Mouse (Mus musculus) liver, postnatal 0 days (tissue): Measurements from ENCODE around the gene Dync2h1. TPM values are rescaled to one million over a fixed set of nuclear protein-coding genes. Genes with fewer than 3 reads are reported as not detected.

Source experiments
- ATAC-seq: fragments of 200-750 bp; cut with Nextera tagmentation; 2 replicates; pipeline ENCODE4 v1.8.0; 2017; ENCODE audit warnings: mild to moderate bottlenecking, moderate library complexity
- DNase-seq: peaks from one replicate; pipeline ENCODE4 v3.0.0-alpha.2; 2016
- H3K27ac ChIP-seq: fragments of 300-500 bp; sonication (generic); 2 replicates; pipeline ENCODE4 v1.5.1; 2014; ENCODE audit warnings: antibody characterized with exemption, moderate library complexity, mild to moderate bottlenecking, low read depth
- H3K27me3 ChIP-seq: fragments of 300-500 bp; sonication (generic); 2 replicates; pipeline ENCODE4 v1.6.1; 2014; ENCODE audit warnings: low read length, control low read depth, mixed read lengths; ENCODE audit not compliant: insufficient read depth
- H3K36me3 ChIP-seq: fragments of 300-500 bp; sonication (generic); replicated peaks from 2 replicates; pipeline ENCODE4 v1.6.1; 2014; ENCODE audit warnings: mild to moderate bottlenecking, control low read depth, low read length, moderate library complexity, mixed read lengths; ENCODE audit not compliant: insufficient read depth
- H3K4me1 ChIP-seq: fragments of 300-500 bp; sonication (generic); 2 replicates; pipeline ENCODE4 v1.6.1; 2014; ENCODE audit warnings: antibody characterized with exemption, mild to moderate bottlenecking, control low read depth; ENCODE audit not compliant: insufficient read depth
- H3K4me2 ChIP-seq: fragments of 300-500 bp; sonication (generic); 2 replicates; pipeline ENCODE4 v1.6.1; 2014; ENCODE audit warnings: low read depth, mild to moderate bottlenecking, low read length, moderate library complexity, mixed read lengths
- H3K4me3 ChIP-seq: fragments of 300-500 bp; sonication (generic); 2 replicates; pipeline ENCODE4 v1.5.1; 2014; ENCODE audit warnings: low read depth, low read length
- H3K9ac ChIP-seq: fragments of 300-500 bp; sonication (generic); replicated peaks from 2 replicates; pipeline ENCODE4 v1.6.1; 2014; ENCODE audit warnings: mild to moderate bottlenecking, moderate library complexity
- H3K9me3 ChIP-seq: fragments of 300-500 bp; sonication (generic); 2 replicates; pipeline ENCODE4 v1.6.1; 2016; ENCODE audit warnings: mild to moderate bottlenecking, control low read depth, low read length, mixed read lengths
- CTCF ChIP-seq: sonication (generic); IDR thresholded peaks from 2 replicates; pipeline ENCODE4 v1.5.1; 2016; ENCODE audit warnings: antibody characterized with exemption, low read depth
- EP300 ChIP-seq: IDR thresholded peaks from 2 replicates; pipeline ENCODE4 v1.6.1; 2016; ENCODE audit warnings: antibody characterized with exemption, low read depth, mild to moderate bottlenecking
- WGBS: fragments of 180-500 bp; shearing (Covaris S2); extraction: QIAGEN DNeasy Blood & Tissue Kit; methylation state at CpG from one replicate; pipeline ENCODE4 v1.1.7; 2014; ENCODE audit not compliant: insufficient replicate concordance; 5-methylcytosine and 5-hydroxymethylcytosine counted together
- polyA plus RNA-seq: library from polyadenylated mRNA; unstranded; fragments of >200 nt; fragmentation: Nextera tagmentation; extraction: Ambion mirVana; gene quantifications from 2 replicates; pipeline ENCODE4 v1.2.1, GENCODE M21; 2015

Gene Dync2h1
- polyA plus RNA-seq, 1 experiment from 2014 or later = 1.5 TPM

DNA sequence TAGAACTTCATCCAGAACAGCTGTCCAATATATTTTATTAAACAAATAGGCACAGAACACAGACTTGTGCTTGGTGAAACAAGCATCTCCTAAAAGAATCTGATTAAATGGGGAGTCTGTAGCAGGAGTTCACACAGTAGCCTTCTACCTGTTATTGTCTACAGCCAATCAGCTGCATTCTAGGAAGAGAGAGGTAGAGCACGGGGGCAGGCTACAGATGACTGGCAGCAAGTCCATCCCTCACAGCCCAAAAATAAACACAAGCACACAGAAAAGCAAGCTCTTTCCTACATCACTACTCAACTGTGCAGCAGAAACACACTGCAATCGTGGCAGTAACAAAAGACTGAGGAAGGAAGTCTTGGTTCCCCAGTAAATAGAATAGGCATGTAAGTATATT lies 189.4 kb downstream of the Dync2h1 start:
- ATAC-seq (no peak), DNase-seq (no peak)
- Histone ChIP-seq H3K36me3 (0 out of 2 replicates have a peak, but pooled peaks cover 2% of the 10 kb centered on the region), H3K9ac (no peak overlapping the region), H3K9me3 (no peaks in the 10 kb centered on the region), H3K4me1 (no peaks in the 10 kb centered on the region), H3K4me2 (no peak overlapping the region), H3K4me3 (no peak overlapping the region), H3K27me3 (no peaks in the 10 kb centered on the region), H3K27ac (no peak overlapping the region)
- TF ChIP-seq CTCF = no peak
- TF ChIP-seq EP300 = no peak
- WGBS = 57% methylated on average over 2 of the region's 2 CpGs

DNA sequence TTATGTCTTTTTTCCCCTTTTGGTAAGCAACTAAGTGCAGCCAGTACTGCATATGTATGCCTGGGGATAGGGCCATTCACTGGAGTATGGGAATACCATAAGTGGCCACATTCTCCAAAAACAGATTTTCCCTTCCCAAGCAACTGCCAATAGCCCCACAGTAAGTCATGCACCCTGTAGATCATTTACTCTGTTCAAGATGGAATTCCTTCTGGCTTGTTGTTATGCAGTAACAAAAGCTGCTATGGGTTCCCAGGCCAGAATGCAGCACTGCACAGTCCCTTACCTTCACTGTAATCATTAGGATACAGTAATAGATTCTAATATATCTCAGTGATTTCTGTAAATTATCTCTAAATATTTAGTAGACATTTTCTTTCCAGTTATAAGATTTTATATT lies 190.0 kb downstream of the Dync2h1 start:
- H3K4me1 ChIP-seq = no peaks in the 10 kb centered on the region
- H3K27ac ChIP-seq = no peak overlapping the region
- H3K9ac ChIP-seq = no peak overlapping the region
- DNase-seq (no peak), ATAC-seq (no peak)
- no peak overlapping the region for H3K4me2 ChIP-seq
- H3K36me3 ChIP-seq = 0 out of 2 replicates have a peak, but pooled peaks cover 2% of the 10 kb centered on the region
- H3K9me3 ChIP-seq = no peaks in the 10 kb centered on the region
- TF ChIP-seq CTCF = no peak
- TF ChIP-seq EP300 = no peak
- H3K27me3 ChIP-seq = no peaks in the 10 kb centered on the region
- H3K4me3 ChIP-seq = no peak overlapping the region

DNA sequence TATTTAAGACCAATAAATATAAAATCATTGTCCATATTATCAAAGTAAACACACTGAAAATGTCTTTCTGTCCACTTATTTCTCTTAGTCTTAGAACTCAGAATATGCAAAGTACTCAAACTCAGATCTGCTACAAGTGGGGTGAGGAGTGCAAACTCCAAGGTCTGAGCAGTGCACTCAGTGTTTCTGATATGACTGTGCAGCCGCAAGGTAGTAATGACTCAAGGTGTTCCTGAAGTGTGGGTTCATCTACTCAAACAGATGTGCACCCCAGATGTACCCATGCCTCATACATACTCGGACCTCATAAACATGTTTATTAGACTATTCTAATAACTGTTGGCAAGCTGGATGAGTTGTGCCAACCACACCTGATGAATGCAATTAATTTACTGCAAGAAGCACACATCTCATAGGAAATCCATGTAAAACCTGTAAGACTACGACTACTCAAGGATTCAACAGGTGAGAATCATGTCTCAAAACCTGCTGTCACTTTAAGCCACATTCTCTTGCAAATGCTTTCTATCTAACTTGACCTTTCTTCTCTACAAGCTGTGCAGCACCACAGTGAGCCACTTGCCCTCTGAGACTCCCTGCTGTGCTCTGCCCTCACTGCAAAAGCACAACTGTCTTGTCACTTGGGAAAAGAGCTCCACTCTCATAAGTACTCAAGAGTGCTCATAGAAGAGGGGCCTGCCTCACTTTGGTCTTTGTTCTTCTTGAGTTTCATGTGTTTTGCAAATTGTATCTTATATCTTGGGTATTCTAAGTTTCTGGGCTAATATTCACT lies 195.2 kb downstream of the Dync2h1 start:
- H3K4me2 ChIP-seq = no peak overlapping the region
- no peaks in the 10 kb centered on the region for H3K27me3 ChIP-seq
- no peak overlapping the region for H3K27ac ChIP-seq
- TF ChIP-seq EP300 = no peak
- TF ChIP-seq CTCF = no peak
- no peaks in the 10 kb centered on the region for H3K4me1 ChIP-seq
- no peaks in the 10 kb centered on the region for H3K9me3 ChIP-seq
- WGBS = 76% methylated on average over 3 of the region's 3 CpGs
- H3K36me3 ChIP-seq = 0 out of 2 replicates have a peak, but pooled peaks cover 2% of the 10 kb centered on the region
- no peak overlapping the region for H3K9ac ChIP-seq
- no peak for DNase-seq
- no peak for ATAC-seq
- no peak overlapping the region for H3K4me3 ChIP-seq

DNA sequence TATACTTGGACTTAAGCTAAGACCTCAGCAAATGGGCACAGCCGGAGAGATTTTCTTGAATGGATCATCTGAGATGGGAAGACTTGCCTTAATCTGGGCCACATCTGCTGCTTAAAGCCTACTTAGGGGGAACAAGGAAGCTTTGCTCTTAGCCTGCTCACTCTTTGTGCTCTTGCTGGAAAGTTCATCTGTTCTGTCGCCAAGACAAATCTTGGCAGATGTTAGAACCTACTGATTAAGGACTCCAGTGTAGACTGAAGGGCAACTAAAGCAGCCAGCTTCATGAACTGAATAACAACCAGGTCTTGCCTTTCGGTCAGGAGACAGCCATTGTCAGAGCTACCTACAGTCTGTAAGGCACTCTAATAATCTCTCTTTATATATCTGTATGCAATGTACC lies 198.1 kb downstream of the Dync2h1 start:
- H3K36me3 ChIP-seq = no peaks in the 10 kb centered on the region
- TF ChIP-seq CTCF = no peak
- TF ChIP-seq EP300 = no peak
- no peak overlapping the region for H3K4me2 ChIP-seq
- WGBS = 73% methylated on average over 3 of the region's 3 CpGs
- H3K4me1 ChIP-seq = no peaks in the 10 kb centered on the region
- H3K27ac ChIP-seq = no peak overlapping the region
- H3K9me3 ChIP-seq = no peaks in the 10 kb centered on the region
- no peak for ATAC-seq
- no peak for DNase-seq
- H3K27me3 ChIP-seq = no peaks in the 10 kb centered on the region
- no peak overlapping the region for H3K9ac ChIP-seq
- H3K4me3 ChIP-seq = no peak overlapping the region

DNA sequence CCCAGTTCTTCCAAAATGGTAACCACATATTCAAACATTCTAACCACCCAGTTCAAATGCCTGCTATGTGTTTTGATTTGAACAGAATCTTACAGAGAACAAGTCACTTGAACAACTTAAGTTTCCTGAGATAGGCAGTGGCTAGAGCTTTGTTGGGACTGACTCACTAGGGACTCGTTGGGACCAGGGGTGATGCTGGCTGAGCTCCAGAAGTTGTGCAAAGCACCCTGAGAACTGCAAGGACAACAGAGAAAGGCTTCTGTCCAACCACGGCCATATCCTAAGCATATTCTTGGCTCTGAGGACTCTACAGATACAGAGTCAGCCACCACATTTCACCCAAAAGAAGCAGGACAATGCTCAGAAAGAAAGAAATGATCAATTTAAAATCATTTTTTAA lies 215.1 kb downstream of the Dync2h1 start:
- TF ChIP-seq EP300 = no peak
- TF ChIP-seq CTCF = no peak
- WGBS = 57% methylated on average over 2 of the region's 2 CpGs
- no peaks in the 10 kb centered on the region for H3K9me3 ChIP-seq
- no peak overlapping the region for H3K4me2 ChIP-seq
- no peaks in the 10 kb centered on the region for H3K36me3 ChIP-seq
- ATAC-seq (no peak), DNase-seq (no peak)
- no peak overlapping the region for H3K9ac ChIP-seq
- H3K4me3 ChIP-seq = no peak overlapping the region
- H3K4me1 ChIP-seq = no peaks in the 10 kb centered on the region
- no peak overlapping the region for H3K27ac ChIP-seq
- no peaks in the 10 kb centered on the region for H3K27me3 ChIP-seq

DNA sequence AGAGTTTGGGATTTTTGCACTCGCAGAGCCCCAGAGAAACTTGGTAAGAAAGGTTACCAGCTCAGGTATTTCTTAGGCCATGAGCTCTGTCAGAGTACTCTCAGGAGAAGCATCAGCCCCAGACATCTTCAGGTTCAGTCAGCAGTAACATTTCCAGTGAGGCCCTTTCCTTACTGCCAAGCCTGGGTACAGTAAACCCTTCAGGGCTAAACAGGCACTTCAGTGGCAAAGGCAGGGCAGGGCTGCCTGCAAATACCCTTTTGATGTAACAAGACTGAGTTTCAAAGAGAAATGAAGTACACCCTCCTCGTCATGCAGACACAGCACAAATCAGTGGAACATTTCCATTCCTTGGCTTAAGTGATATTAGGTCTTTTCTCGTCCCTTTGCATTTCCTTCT lies 219.2 kb downstream of the Dync2h1 start:
- Histone ChIP-seq H3K4me2 (no peak overlapping the region), H3K9ac (no peak overlapping the region), H3K36me3 (no peaks in the 10 kb centered on the region), H3K9me3 (no peaks in the 10 kb centered on the region), H3K4me1 (no peaks in the 10 kb centered on the region), H3K27me3 (no peaks in the 10 kb centered on the region), H3K27ac (no peak overlapping the region), H3K4me3 (no peak overlapping the region)
- TF ChIP-seq CTCF (no peak), EP300 (no peak)
- 79% methylated on average over 3 of the region's 3 CpGs for WGBS
- no peak for DNase-seq
- ATAC-seq = no peak

DNA sequence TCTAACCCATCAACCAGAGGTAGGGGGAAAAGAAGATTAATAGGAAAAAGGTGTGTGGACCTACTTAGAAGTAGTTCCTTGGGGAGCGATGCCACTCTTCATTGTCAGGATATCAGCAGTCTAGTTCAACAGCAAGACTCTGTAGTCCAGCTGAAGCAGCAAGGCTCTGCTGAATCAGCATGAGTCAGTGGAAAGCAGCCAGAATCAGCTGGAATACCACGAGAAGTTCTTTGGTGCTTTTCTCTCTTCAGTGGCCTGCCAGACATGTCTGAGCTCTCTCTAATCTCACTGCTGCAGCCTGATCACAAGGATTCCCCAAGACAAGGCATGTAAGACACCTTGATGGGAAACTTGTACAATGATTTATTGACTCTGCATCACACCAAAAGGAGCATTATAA lies 225.9 kb downstream of the Dync2h1 start:
- WGBS = 56% methylated on average over 2 of the region's 2 CpGs
- Histone ChIP-seq H3K27me3 (no peaks in the 10 kb centered on the region), H3K36me3 (no peaks in the 10 kb centered on the region), H3K9ac (no peak overlapping the region), H3K27ac (no peak overlapping the region), H3K4me2 (no peak overlapping the region), H3K4me3 (no peak overlapping the region), H3K4me1 (no peaks in the 10 kb centered on the region), H3K9me3 (no peaks in the 10 kb centered on the region)
- no peak for TF ChIP-seq CTCF
- no peak for TF ChIP-seq EP300
- DNase-seq = no peak
- no peak for ATAC-seq
